Mouse (Mus musculus) heart, embryonic 14.5 days (tissue): Measurements from ENCODE around the gene Wdr27. TPM values are rescaled to one million over a fixed set of nuclear protein-coding genes. Genes with fewer than 3 reads are reported as not detected.

ENCODE experiments used
- ATAC-seq: fragments of 200-750 bp; cut with Nextera tagmentation; 2 replicates; pipeline ENCODE4 v1.8.0; 2017; ENCODE audit warnings: low read depth, moderate TSS enrichment; ENCODE audit not compliant: insufficient number of reproducible peaks, insufficient read depth, low FRiP score
- H3K27ac ChIP-seq, 2 experiments: fragments of 200-500 bp in 1 of 2; fragments of 300-500 bp in 1 of 2; sonication (generic) in 1 of 2; replicated peaks in 1 of 2; 2 replicates each; pipeline ENCODE4 v1.5.1; 2012 to 2014; ENCODE audit warnings: low read depth in 2 of 2, low read length in 2 of 2, control low read depth in 1 of 2, mild to moderate bottlenecking in 1 of 2, mixed read lengths in 1 of 2; ENCODE audit not compliant: control insufficient read depth in 1 of 2, insufficient read depth in 1 of 2
- H3K27me3 ChIP-seq: fragments of 300-500 bp; sonication (generic); 2 replicates; pipeline ENCODE4 v1.6.1; 2014; ENCODE audit warnings: mild to moderate bottlenecking, low read length, control low read depth; ENCODE audit not compliant: control insufficient read depth, insufficient read depth
- H3K36me3 ChIP-seq: fragments of 300-500 bp; sonication (generic); 2 replicates; pipeline ENCODE4 v1.6.1; 2014; ENCODE audit warnings: mild to moderate bottlenecking, control low read depth, low read length, mixed read lengths; ENCODE audit not compliant: control insufficient read depth, insufficient read depth
- H3K4me1 ChIP-seq, 2 experiments: fragments of 200-500 bp in 1 of 2; fragments of 300-500 bp in 1 of 2; sonication (generic) in 1 of 2; 2 replicates each; pipeline ENCODE4 v1.6.1; 2012 to 2014; ENCODE audit warnings: low read length in 2 of 2, control low read depth in 1 of 2, mixed read lengths in 1 of 2; ENCODE audit not compliant: control insufficient read depth in 2 of 2, insufficient read depth in 2 of 2
- H3K4me2 ChIP-seq: fragments of 300-500 bp; sonication (generic); 2 replicates; pipeline ENCODE4 v1.6.1; 2014; ENCODE audit warnings: mild to moderate bottlenecking, low read length
- H3K4me3 ChIP-seq, 2 experiments: fragments of 200-500 bp in 1 of 2; fragments of 300-500 bp in 1 of 2; sonication (generic) in 1 of 2; 2 replicates each; pipeline ENCODE4 v1.5.1; 2012 to 2014; ENCODE audit warnings: low read length in 2 of 2, mild to moderate bottlenecking in 2 of 2, control low read depth in 1 of 2, low read depth in 1 of 2, moderate library complexity in 1 of 2; ENCODE audit not compliant: control insufficient read depth in 1 of 2, insufficient read depth in 1 of 2
- H3K9ac ChIP-seq: fragments of 300-500 bp; sonication (generic); 2 replicates; pipeline ENCODE4 v1.6.1; 2014; ENCODE audit warnings: mild to moderate bottlenecking, low read length
- H3K9me3 ChIP-seq: fragments of 300-500 bp; sonication (generic); 2 replicates; pipeline ENCODE4 v1.6.1; 2016; ENCODE audit warnings: low read length, control low read depth; ENCODE audit not compliant: control insufficient read depth
- WGBS: fragments of 180-500 bp; shearing (Covaris S2); extraction: QIAGEN DNeasy Blood & Tissue Kit; methylation state at CpG from one replicate; pipeline ENCODE4 v1.1.7; 2014; 5-methylcytosine and 5-hydroxymethylcytosine counted together
- polyA plus RNA-seq: library from polyadenylated mRNA; unstranded; fragments of >200 nt; fragmentation: Nextera tagmentation; extraction: Ambion mirVana; gene quantifications from 2 replicates; pipeline ENCODE4 v1.2.1, GENCODE M21; 2014

Wdr27 gene
- polyA plus RNA-seq, 1 experiment from 2014 or later = 6.4 TPM

- Histone ChIP-seq H3K4me2 (no peak overlapping the region), H3K27ac (no peak overlapping the region), H3K27me3 (no peaks in the 10 kb centered on the region), H3K9ac (no peak overlapping the region), H3K9me3 (no peaks in the 10 kb centered on the region), H3K4me1 (no peaks in the 10 kb centered on the region), H3K4me3 (no peak overlapping the region), H3K36me3 (no peaks in the 10 kb centered on the region)
- no peak for ATAC-seq
- 62% methylated on average over 5 of the region's 5 CpGs for WGBS
Observed at GRCm38 (mm10) chr17:14770377-14770776, 172.6 kb downstream of the Wdr27 start.

Other genes with a start within 250 kb of the Wdr27 start
- gene Thbs2, start 248.9 kb downstream of the Wdr27 start, polyA plus RNA-seq = 36.9 and 37.9 TPM in 2 replicates
- gene 1600012H06Rik, start within 50 bp of the Wdr27 start, polyA plus RNA-seq = 29.5 and 32.8 TPM in 2 replicates
- 33.9 and 36.9 TPM in 2 replicates for gene Phf10, start 18.1 kb upstream of the Wdr27 start, polyA plus RNA-seq
- gene 9030025P20Rik, start 35.3 kb upstream of the Wdr27 start, polyA plus RNA-seq = 5.8 and 7.1 TPM in 2 replicates
- not detected in 2 replicates for gene Gm3417, start 35.6 kb upstream of the Wdr27 start, polyA plus RNA-seq
- gene Gm3435, start 67.0 kb upstream of the Wdr27 start, polyA plus RNA-seq = 4.5 and 4.8 TPM in 2 replicates
- 58.8 and 61.6 TPM in 2 replicates for gene Ermard, start 98.0 kb upstream of the Wdr27 start, polyA plus RNA-seq
- gene Tcte3, start 98.3 kb upstream of the Wdr27 start, polyA plus RNA-seq = 0.45 TPM in 1 of 2 replicates, not detected in the other
- 2.5 and 2.6 TPM in 2 replicates for gene Gm3448, start 98.4 kb upstream of the Wdr27 start, polyA plus RNA-seq